In the genomic region with DNA sequence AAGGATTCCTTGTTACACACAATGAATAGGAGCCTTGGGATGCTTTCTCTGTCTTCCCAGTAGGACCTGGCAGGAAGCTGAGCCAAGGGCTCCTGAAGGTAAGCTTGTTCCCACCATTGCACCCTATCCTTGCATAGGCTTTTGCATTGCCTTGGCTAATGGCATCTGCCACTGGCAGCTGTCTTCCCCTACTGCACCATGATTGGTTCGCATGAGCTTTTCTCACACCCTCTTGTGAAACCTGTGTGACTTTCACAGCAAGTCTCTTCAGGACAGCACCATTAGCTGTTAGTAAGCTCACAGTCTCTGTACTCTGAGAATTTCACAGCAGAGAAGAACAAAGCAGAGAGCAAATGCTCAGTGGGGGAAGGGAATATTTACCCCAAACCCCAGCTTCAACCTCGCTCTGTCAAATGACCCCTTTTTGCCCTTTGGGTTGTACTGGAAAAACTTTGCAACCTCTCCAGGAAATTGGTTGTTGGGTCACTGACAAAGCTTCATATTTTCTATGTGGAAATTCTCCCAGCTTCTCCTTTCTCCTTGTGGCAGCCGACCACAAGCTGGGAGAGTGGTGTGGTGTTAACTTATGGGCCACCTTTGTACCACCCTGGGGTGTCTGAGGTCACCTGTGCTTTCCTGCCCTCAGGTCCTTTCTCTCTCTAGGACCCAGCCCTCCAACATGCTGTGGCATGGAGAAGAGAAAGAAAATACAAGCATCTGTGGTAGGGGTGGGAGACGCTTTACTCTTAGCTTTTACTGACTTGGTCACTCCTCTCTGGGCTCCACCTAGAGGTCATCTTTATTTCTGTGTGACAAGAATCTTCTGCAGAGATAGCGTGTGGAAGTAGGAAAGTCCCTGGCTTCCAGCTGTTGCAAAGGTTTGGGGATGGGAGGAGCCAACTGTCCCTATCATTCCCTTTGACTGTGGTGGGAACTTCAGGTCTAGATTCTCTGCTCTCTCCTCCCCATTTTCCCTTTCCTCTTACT, we compare ENCODE assay signal across 12 mouse cellular contexts. TPM values are rescaled to one million over a fixed set of nuclear protein-coding genes. Genes with fewer than 3 reads are reported as not detected.
DNase-seq lines count a peak whose midpoint lies in the region; ATAC-seq and TF ChIP-seq lines count a peak whose summit lies in the region.
"Had no signal": no experiment of that assay in that cellular context is flagged by ENCODE, and none has a peak within 500 bp of the region (broad histone marks: within the 10 kb centered on the region; RNA-seq: fewer than 3 reads in every experiment).

No protein-coding gene starts in this region.

- DNase-seq in heart, postnatal 4 days = no peak
- no peak for DNase-seq in limb, embryonic 10.5 days (ENCODE audit: low spot score)
- no peak for DNase-seq in Patski (ENCODE audit: low read depth, low spot score)
- no peak for DNase-seq in left cerebral cortex, adult 8-10 months (ENCODE audit: low spot score in 2 of 2)

- H3K4me1 ChIP-seq in heart, embryonic 11.5 days (ENCODE audit: control insufficient read depth, insufficient read depth, low read length) = no peaks in the 10 kb centered on the region
- peaks cover 5% of the 10 kb centered on the region; the same call in 1 of the 2 replicates for H3K4me1 ChIP-seq in limb, embryonic 13.5 days
- 0 out of 2 replicates have a peak, but pooled peaks cover 5% of the 10 kb centered on the region for H3K4me1 ChIP-seq in limb, embryonic 10.5 days
- no peaks in the 10 kb centered on the region for H3K4me1 ChIP-seq in intestine, postnatal 0 days (replicated peaks; ENCODE audit: control insufficient read depth, insufficient read depth, low read length)

- peak; percentile 31 for TF ChIP-seq CTCF in Patski (IDR thresholded peaks at IDR 0.05)
- TF ChIP-seq CTCF in intestine, postnatal 0 days (IDR thresholded peaks at IDR 0.05; ENCODE audit: low read depth) = peak; percentile 60

- no peak for ATAC-seq in heart, embryonic 11.5 days (replicated peaks; ENCODE audit: insufficient number of reproducible peaks, low FRiP score, low TSS enrichment)
- ATAC-seq in limb, embryonic 13.5 days (ENCODE audit: low FRiP score, low read depth) = no peak
- no peak for ATAC-seq in Patski
- no peak for ATAC-seq in intestine, postnatal 0 days
- no peak for ATAC-seq in megakaryocyte-erythroid progenitor cell, adult 5-6 weeks (replicated peaks; ENCODE audit: low FRiP score, low TSS enrichment, poor library complexity, severe bottlenecking)

- no peak overlapping the region for H3K4me3 ChIP-seq in heart, embryonic 11.5 days (ENCODE audit: low read depth, low read length)
- no peak overlapping the region for H3K4me3 ChIP-seq in limb, embryonic 13.5 days
- H3K4me3 ChIP-seq in limb, embryonic 10.5 days = no peak overlapping the region
- no peak overlapping the region for H3K4me3 ChIP-seq in intestine, postnatal 0 days (ENCODE audit: low read depth, low read length)

- 25% methylated on average over 5 of the region's 5 CpGs for WGBS in heart, embryonic 11.5 days (ENCODE audit: insufficient replicate concordance)
- WGBS in limb, embryonic 13.5 days = 25% methylated on average over 5 of the region's 5 CpGs
- WGBS in limb, embryonic 10.5 days = 29% methylated on average over 5 of the region's 5 CpGs
- whole genome bisulfite sequencing in intestine, postnatal 0 days = 28% methylated on average over 5 of the region's 5 CpGs

- POLR2A ChIA-PET in Patski (lab: Charles Lee) = no interaction called here

- no peak overlapping the region for H3K27ac ChIP-seq in heart, embryonic 11.5 days (ENCODE audit: low read depth, low read length)
- H3K27ac ChIP-seq in limb, embryonic 13.5 days = no peak overlapping the region
- H3K27ac ChIP-seq in limb, embryonic 10.5 days = no peak overlapping the region
- no peak overlapping the region for H3K27ac ChIP-seq in intestine, postnatal 0 days (ENCODE audit: low read depth, low read length)

- in situ Hi-C loops in Patski (cut with MboI; ENCODE audit: low pct_unique_long_range_greater_than_20kb) = loop anchor here (5.0 kb wide), 1 partner anchor 575 kb away; no protein-coding TSS in a partner anchor

- no peak overlapping the region for H3K9ac ChIP-seq in heart, embryonic 11.5 days (ENCODE audit: low read depth, low read length)
- H3K9ac ChIP-seq in limb, embryonic 13.5 days = 0 out of 2 replicates have a peak overlapping the region, but pooled peaks have one; percentile 25
- no peak overlapping the region for H3K9ac ChIP-seq in intestine, postnatal 0 days (ENCODE audit: low read depth, low read length)

- H3K27me3 ChIP-seq in heart, embryonic 11.5 days (ENCODE audit: control insufficient read depth, insufficient read depth, low read length) = no peaks in the 10 kb centered on the region
- H3K27me3 ChIP-seq in limb, embryonic 13.5 days = peaks cover 15% of the 10 kb centered on the region
- peaks cover 7% of the 10 kb centered on the region; the same call in 1 of the 2 replicates for H3K27me3 ChIP-seq in limb, embryonic 10.5 days (ENCODE audit: low read depth, poor library complexity, severe bottlenecking)
- H3K27me3 ChIP-seq in Patski = peaks cover 36% of the 10 kb centered on the region
- no peaks in the 10 kb centered on the region; the same call in 1 of the 2 replicates for H3K27me3 ChIP-seq in intestine, postnatal 0 days (replicated peaks; ENCODE audit: control insufficient read depth, insufficient read depth, low read length)

- H3K9me3 ChIP-seq in heart, embryonic 11.5 days (replicated peaks; ENCODE audit: control insufficient read depth, low read length) = no peaks in the 10 kb centered on the region
- H3K9me3 ChIP-seq in limb, embryonic 13.5 days = no peaks in the 10 kb centered on the region
- no peaks in the 10 kb centered on the region for H3K9me3 ChIP-seq in limb, embryonic 10.5 days (replicated peaks)
- H3K9me3 ChIP-seq in intestine, postnatal 0 days (ENCODE audit: control insufficient read depth) = no peaks in the 10 kb centered on the region

- CTCF ChIA-PET in Patski (lab: Charles Lee) = interaction anchor here (0.9 to 1.2 kb wide), 3 partner anchors 20 to 27 kb away, joined by 3 to 4 read pairs (median 3); no protein-coding TSS in a partner anchor

- no peaks in the 10 kb centered on the region for H3K36me3 ChIP-seq in heart, embryonic 11.5 days (ENCODE audit: control insufficient read depth, insufficient read depth, low read length)
- H3K36me3 ChIP-seq in limb, embryonic 13.5 days = no peaks in the 10 kb centered on the region
- H3K36me3 ChIP-seq in limb, embryonic 10.5 days = no peaks in the 10 kb centered on the region
- H3K36me3 ChIP-seq in intestine, postnatal 0 days (ENCODE audit: control insufficient read depth, insufficient read depth) = no peaks in the 10 kb centered on the region

- H3K4me2 ChIP-seq in heart, embryonic 11.5 days = peak overlapping the region; percentile 56
- peak overlapping the region; percentile 46; the same call in 1 of the 2 replicates for H3K4me2 ChIP-seq in limb, embryonic 13.5 days (replicated peaks)
- H3K4me2 ChIP-seq in intestine, postnatal 0 days (replicated peaks; ENCODE audit: low read depth) = peak overlapping the region; percentile 33

RNA-seq across cellular contexts. Expression of gene Kcns3, which starts 26.8 kb away (rescaled TPM):
- polyA plus RNA-seq in heart, embryonic 11.5 days (2014; fragmentation: Nextera tagmentation; extraction: Ambion mirVana) = 0.50 and 0.66 TPM in 2 replicates
- under 1 TPM; 0.12 to 0.36 TPM for total RNA-seq in heart, postnatal 4 days (2021)
- polyA plus RNA-seq in limb, embryonic 13.5 days (2015; fragmentation: Nextera tagmentation; extraction: Ambion mirVana) = 0.96 and 1.9 TPM in 2 replicates
- 0.18 and 0.28 TPM in 2 replicates for polyA plus RNA-seq in limb, embryonic 10.5 days (2016; fragmentation: Nextera tagmentation; extraction: Ambion mirVana)
- not detected for polyA plus RNA-seq in Patski (2021)
- polyA plus RNA-seq in intestine, postnatal 0 days (2015; fragmentation: Nextera tagmentation; extraction: Ambion mirVana) = 10.4 and 11.8 TPM in 2 replicates
- total RNA-seq in megakaryocyte-erythroid progenitor cell, adult 5-6 weeks (2014; fragmentation: Nextera tagmentation) = not detected in 2 replicates
- not detected in 2 replicates for total RNA-seq in megakaryocyte-erythroid progenitor cell, adult 5-6 weeks (2017)
- 1 to 10 TPM; 7.5 to 9.1 (median 8.5) TPM for total RNA-seq in left cerebral cortex, adult 8-10 months (2022)

RNA-seq across cellular contexts. Expression of gene Msgn1, which starts 31.1 kb away (rescaled TPM):
- not detected in 2 replicates for polyA plus RNA-seq in heart, embryonic 11.5 days (2014; fragmentation: Nextera tagmentation; extraction: Ambion mirVana)
- not detected for total RNA-seq in heart, postnatal 4 days (2021)
- polyA plus RNA-seq in limb, embryonic 13.5 days (2015; fragmentation: Nextera tagmentation; extraction: Ambion mirVana) = not detected in 2 replicates
- 0.26 TPM in 1 of 2 replicates, not detected in the other for polyA plus RNA-seq in limb, embryonic 10.5 days (2016; fragmentation: Nextera tagmentation; extraction: Ambion mirVana)
- not detected for polyA plus RNA-seq in Patski (2021)
- polyA plus RNA-seq in intestine, postnatal 0 days (2015; fragmentation: Nextera tagmentation; extraction: Ambion mirVana) = not detected in 2 replicates
- total RNA-seq in megakaryocyte-erythroid progenitor cell, adult 5-6 weeks (2014; fragmentation: Nextera tagmentation) = not detected in 2 replicates
- total RNA-seq in megakaryocyte-erythroid progenitor cell, adult 5-6 weeks (2017) = not detected in 2 replicates
- not detected for total RNA-seq in left cerebral cortex, adult 8-10 months (2022)
- total RNA-seq: left cerebral cortex, postnatal 36 days had no signal
- polyA plus RNA-seq: gonadal fat pad, adult 2 months; small intestine, adult 2 months; urinary bladder, adult 2 months had no signal
